Mouse (Mus musculus) monocyte, adult 5-6 weeks (primary cell): Measurements from ENCODE around the gene Hrnr. TPM values are rescaled to one million over a fixed set of nuclear protein-coding genes. Genes with fewer than 3 reads are reported as not detected.

Experiments used
- ATAC-seq: fragments of 153-309, 156-312 bp; replicated peaks from 2 replicates; pipeline ENCODE4 v1.8.0; 2017; ENCODE audit warnings: mild to moderate bottlenecking; ENCODE audit not compliant: low TSS enrichment, insufficient number of reproducible peaks, severe bottlenecking, poor library complexity, low FRiP score
- total RNA-seq: library from RNA; stranded (forward); fragments of 200-1000, 200-491, 200-594 nt; gene quantifications from 3 replicates; pipeline ENCODE4 v1.2.3, GENCODE M21; 2017

The Hrnr gene
- total RNA-seq, result not detected in 3 replicates

GRCm38 (mm10) chr3:93319449-93319848, at the start of gene Hrnr:
Gene Hrnr (plus strand): TSS chr3:93319749.
- no peak for ATAC-seq

DNA sequence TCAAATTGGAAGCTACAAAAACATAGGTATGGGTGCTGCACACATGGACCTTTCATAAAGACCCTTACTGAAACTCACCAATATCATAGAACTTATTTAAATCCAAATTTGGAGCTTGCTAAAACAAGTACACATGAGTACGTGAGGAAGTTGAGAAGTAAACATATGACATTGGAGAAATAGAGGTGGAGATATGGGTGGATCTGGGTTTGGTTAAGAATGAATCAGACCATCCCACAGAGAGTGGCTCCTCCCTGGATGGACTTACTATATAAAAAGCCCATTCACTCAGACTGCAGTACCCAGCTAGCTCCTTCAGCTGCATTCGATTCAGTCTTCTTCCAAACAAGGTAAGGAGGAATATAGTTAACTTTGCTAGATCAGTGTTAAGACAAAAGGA, 46.3 kb upstream of the Hrnr start, which contains the start of gene Flg:
Gene Flg (plus strand): TSS at position 301 of the 400 bp plus-strand sequence.
- no peak for ATAC-seq

DNA sequence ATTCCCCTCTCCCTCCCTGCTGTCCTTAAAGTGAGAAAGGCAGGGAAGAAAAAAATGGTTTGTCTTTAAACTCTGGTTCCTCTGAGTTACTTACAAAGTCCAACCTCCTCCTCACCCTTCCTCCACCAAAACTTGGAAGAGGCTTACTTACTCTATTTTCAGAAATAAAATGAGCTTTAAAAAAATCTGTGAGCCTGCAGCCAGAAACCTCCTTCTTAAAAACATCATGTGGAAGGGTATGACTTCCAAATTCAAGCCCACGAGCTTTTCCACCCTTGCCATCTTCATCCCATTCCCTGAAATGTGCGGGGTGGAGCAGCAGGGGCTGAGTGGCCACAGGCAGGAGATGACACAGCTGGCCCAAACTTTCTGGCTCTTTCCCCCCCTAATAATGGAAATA, 22.0 kb upstream of the Hrnr start:
- no peak for ATAC-seq

- ATAC-seq, result no peak
Observed at GRCm38 (mm10) chr3:93299832-93300231, 19.7 kb upstream of the Hrnr start.

GRCm38 (mm10) chr3:93301896-93302295, 17.7 kb upstream of the Hrnr start:
- ATAC-seq, result no peak

DNA sequence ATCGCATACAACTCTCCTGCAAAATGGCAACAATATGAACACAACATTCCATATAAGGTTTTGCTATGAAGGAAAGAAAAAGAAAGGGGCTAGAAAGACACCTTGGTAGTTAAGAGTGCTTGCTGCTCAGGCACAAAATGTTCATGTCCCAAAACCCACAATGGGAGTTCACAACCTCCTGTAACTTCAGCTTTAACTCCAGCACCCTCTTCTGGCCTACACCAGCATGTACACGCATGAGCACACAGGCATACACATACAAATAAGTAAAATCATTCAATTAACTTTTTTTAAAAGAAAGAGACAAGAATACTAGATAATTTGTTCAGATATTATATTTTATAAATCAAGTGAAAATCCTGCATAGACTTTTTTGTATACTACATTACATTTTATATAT, 13.4 kb upstream of the Hrnr start:
- no peak for ATAC-seq

DNA sequence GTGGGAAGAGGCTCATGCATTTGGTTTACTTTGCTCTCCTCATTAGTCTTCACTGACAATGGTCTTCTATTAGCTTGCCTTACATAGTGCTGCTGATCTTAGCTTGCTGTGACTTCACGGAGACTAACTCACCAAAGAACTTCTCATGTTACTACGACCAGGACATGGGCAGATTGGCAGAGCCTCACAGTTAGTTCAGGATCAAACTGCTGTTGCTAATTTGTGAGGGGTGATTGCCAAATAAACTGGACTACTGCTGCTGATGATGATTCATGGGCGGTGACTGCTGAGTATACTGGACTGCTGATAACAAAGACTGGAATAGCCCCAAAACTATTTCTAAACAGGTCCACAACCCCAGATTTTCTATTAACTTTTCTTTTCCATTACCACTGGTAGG, 8.2 kb upstream of the Hrnr start:
- no peak for ATAC-seq

- ATAC-seq, result no peak
Observed at GRCm38 (mm10) chr3:93314388-93314787, 5.2 kb upstream of the Hrnr start.

DNA sequence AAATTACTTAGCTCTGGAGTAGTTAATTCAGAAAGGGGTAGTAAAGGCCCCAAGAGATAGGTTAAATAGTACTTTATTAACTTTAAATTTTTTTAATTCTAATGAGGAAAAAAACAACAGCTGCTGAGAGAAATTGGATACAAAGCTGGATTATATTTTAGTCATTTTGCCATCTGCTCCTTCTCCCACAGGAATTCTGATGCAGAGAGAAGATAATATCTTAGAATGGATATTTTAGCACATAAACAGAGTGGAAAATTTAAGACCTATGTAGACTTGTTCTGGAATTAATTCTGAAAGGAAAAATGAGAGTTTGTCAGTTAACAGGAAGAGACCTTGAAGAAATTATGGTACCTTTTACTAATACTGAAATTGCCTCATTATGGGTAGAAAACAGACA, 18.2 kb downstream of the Hrnr start:
- no peak for ATAC-seq

DNA sequence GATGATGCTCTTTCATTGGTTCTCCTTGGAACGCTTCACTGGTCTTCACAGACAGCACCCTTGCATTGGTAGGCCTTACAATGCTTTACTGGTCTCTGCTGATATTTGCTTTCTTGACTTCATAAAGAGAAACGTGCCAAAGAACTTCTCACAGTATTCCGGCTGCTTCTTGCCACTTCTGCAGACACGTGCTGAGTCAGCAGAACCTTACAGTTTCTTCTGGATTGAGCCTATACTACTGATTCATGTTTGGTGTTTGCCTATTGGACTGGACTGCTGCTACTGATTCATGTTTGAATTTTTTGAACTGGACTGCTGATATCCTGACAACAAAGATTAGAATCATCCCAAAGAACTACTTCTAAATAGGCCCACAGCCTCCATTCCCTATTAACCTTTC, 20.5 kb downstream of the Hrnr start:
- no peak for ATAC-seq

- ATAC-seq, result no peak
Observed at GRCm38 (mm10) chr3:93346896-93347295, 27.3 kb downstream of the Hrnr start.

GRCm38 (mm10) chr3:93360045-93360444, 40.5 kb downstream of the Hrnr start:
- ATAC-seq, result no peak; the same call in 1 of the 2 replicates

GRCm38 (mm10) chr3:93361933-93362574, 42.5 kb downstream of the Hrnr start:
- peak; percentile 67; the same call in 1 of the 2 replicates for ATAC-seq

DNA sequence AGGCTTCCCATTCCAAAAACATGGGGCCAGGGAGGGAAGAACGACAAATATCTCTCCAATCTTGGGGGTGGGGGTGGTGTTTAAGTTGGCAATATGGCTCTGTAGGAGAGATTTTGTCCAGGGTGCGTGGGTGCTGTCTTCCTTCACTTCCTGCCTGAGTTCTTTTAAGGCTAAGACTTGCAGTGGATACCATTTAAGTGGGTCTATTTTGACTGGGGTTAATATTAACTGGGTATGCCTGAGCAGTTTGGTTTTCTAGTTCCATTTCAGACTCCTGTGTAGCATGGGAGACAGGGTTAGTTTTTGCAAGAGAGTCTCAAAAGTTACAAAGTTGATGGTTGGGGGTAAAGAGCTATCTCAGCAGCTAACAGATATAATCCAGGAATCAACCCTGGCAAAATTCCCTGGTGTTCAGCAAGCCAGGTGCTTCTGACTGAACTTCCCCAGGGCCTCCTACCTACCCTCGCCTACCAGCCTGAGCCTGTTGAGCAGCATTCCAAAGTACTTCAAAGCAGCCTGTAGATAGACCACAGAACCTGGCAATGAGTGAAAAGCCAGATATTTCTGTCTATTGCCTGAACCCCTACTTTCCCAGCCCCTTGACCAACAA, 47.5 kb downstream of the Hrnr start:
- no peak for ATAC-seq

DNA sequence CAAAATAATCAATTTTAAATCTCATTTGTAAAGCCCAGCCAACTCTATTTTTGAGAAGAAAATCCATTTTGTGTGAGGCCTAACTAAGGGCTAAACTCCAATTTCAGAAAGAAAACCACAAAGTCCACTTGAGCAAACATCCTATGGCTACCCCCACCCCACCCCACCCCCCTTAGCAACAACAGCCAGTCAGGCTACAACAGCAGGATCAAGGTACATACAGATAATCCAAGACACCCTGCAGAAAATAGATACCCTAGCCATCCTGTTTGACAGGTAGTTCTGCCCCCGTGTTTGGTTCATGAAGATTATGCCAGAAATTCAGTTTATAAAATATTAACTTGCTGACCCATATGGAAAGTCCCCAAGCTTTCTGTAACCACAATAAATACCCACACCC, 48.6 kb downstream of the Hrnr start:
- ATAC-seq, result no peak

DNA sequence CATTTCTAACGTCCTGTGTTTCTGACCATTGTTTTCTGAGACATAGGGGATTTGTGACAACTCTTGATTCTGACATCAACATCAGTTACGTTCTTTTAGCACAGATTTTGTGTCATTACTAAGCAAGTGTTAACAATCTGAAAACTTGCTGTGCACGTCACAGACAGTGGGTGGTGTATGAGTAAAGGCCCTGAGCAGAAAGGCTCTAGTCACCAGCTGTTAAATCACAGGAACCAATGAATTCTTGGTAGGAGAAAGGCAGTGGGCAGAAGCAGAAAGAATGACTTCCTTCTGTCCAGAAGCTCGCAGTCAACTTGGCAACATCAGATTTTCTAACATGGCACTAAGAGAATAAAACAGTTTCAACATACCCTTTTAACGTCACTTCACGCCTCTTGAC, 53.9 kb downstream of the Hrnr start:
- ATAC-seq, result no peak

- no peak for ATAC-seq
Observed at GRCm38 (mm10) chr3:93375196-93375595, 55.6 kb downstream of the Hrnr start.

- no peak for ATAC-seq
Observed at GRCm38 (mm10) chr3:93375601-93376000, 56.1 kb downstream of the Hrnr start.

DNA sequence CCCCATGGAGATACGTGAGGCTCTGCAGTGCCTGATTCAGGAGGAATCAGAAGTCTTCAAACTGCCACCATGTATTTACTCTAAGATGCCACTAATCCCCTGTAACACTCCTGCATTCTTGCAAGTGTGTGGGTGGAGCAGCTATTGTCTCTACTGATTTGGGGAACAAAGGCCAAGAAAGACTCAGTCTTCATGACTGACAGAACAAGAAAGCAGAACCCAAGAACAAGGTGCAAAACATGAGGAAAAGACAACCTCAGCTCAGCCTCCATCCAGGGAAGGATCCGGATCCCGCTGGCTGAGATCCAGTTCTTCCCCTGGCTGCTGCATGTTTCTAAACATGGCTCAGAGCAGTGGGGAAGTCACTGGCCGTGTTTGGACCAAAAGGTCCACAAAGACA, 58.6 kb downstream of the Hrnr start:
- no peak for ATAC-seq
